Mouse (Mus musculus) heart, embryonic 14.5 days (tissue): Measurements from ENCODE around the gene Fam222a. TPM values are rescaled to one million over a fixed set of nuclear protein-coding genes. Genes with fewer than 3 reads are reported as not detected.
A peak's percentile ranks its signal among the peaks of the same experiment; 100 is the strongest.

Source experiments
- ATAC-seq: fragments of 200-750 bp; cut with Nextera tagmentation; 2 replicates; pipeline ENCODE4 v1.8.0; 2017; ENCODE audit warnings: low read depth, moderate TSS enrichment; ENCODE audit not compliant: insufficient number of reproducible peaks, insufficient read depth, low FRiP score
- H3K27ac ChIP-seq, 2 experiments: fragments of 200-500 bp in 1 of 2; fragments of 300-500 bp in 1 of 2; sonication (generic) in 1 of 2; replicated peaks in 1 of 2; 2 replicates each; pipeline ENCODE4 v1.5.1; 2012 to 2014; ENCODE audit warnings: low read depth in 2 of 2, low read length in 2 of 2, control low read depth in 1 of 2, mild to moderate bottlenecking in 1 of 2, mixed read lengths in 1 of 2; ENCODE audit not compliant: control insufficient read depth in 1 of 2, insufficient read depth in 1 of 2
- H3K27me3 ChIP-seq: fragments of 300-500 bp; sonication (generic); 2 replicates; pipeline ENCODE4 v1.6.1; 2014; ENCODE audit warnings: mild to moderate bottlenecking, low read length, control low read depth; ENCODE audit not compliant: control insufficient read depth, insufficient read depth
- H3K36me3 ChIP-seq: fragments of 300-500 bp; sonication (generic); 2 replicates; pipeline ENCODE4 v1.6.1; 2014; ENCODE audit warnings: mild to moderate bottlenecking, control low read depth, low read length, mixed read lengths; ENCODE audit not compliant: control insufficient read depth, insufficient read depth
- H3K4me1 ChIP-seq, 2 experiments: fragments of 200-500 bp in 1 of 2; fragments of 300-500 bp in 1 of 2; sonication (generic) in 1 of 2; 2 replicates each; pipeline ENCODE4 v1.6.1; 2012 to 2014; ENCODE audit warnings: low read length in 2 of 2, control low read depth in 1 of 2, mixed read lengths in 1 of 2; ENCODE audit not compliant: control insufficient read depth in 2 of 2, insufficient read depth in 2 of 2
- H3K4me2 ChIP-seq: fragments of 300-500 bp; sonication (generic); 2 replicates; pipeline ENCODE4 v1.6.1; 2014; ENCODE audit warnings: mild to moderate bottlenecking, low read length
- H3K4me3 ChIP-seq, 2 experiments: fragments of 200-500 bp in 1 of 2; fragments of 300-500 bp in 1 of 2; sonication (generic) in 1 of 2; 2 replicates each; pipeline ENCODE4 v1.5.1; 2012 to 2014; ENCODE audit warnings: low read length in 2 of 2, mild to moderate bottlenecking in 2 of 2, control low read depth in 1 of 2, low read depth in 1 of 2, moderate library complexity in 1 of 2; ENCODE audit not compliant: control insufficient read depth in 1 of 2, insufficient read depth in 1 of 2
- H3K9ac ChIP-seq: fragments of 300-500 bp; sonication (generic); 2 replicates; pipeline ENCODE4 v1.6.1; 2014; ENCODE audit warnings: mild to moderate bottlenecking, low read length
- H3K9me3 ChIP-seq: fragments of 300-500 bp; sonication (generic); 2 replicates; pipeline ENCODE4 v1.6.1; 2016; ENCODE audit warnings: low read length, control low read depth; ENCODE audit not compliant: control insufficient read depth
- WGBS: fragments of 180-500 bp; shearing (Covaris S2); extraction: QIAGEN DNeasy Blood & Tissue Kit; methylation state at CpG from one replicate; pipeline ENCODE4 v1.1.7; 2014; 5-methylcytosine and 5-hydroxymethylcytosine counted together
- polyA plus RNA-seq: library from polyadenylated mRNA; unstranded; fragments of >200 nt; fragmentation: Nextera tagmentation; extraction: Ambion mirVana; gene quantifications from 2 replicates; pipeline ENCODE4 v1.2.1, GENCODE M21; 2014

Fam222a gene
- polyA plus RNA-seq, 1 experiment from 2014 or later, result 0.96 TPM

- H3K27me3 ChIP-seq, result peaks cover 14% of the 10 kb centered on the region
- no peak for ATAC-seq
- H3K27ac ChIP-seq, result no peak overlapping the region
- peaks cover 29 to 30% of the 10 kb centered on the region in 2 experiments for H3K4me1 ChIP-seq
- H3K9ac ChIP-seq, result no peak overlapping the region
- no peaks in the 10 kb centered on the region for H3K36me3 ChIP-seq
- 2% methylated on average over 15 of the region's 15 CpGs for WGBS
- H3K4me3 ChIP-seq, result no peak overlapping the region
- peak overlapping the region; percentile 19; the same call in 1 of the 2 replicates for H3K4me2 ChIP-seq
- H3K9me3 ChIP-seq, result no peaks in the 10 kb centered on the region
Measured at GRCm38 (mm10) chr5:114591151-114591561, 23.3 kb downstream of the Fam222a start.

GRCm38 (mm10) chr5:114592463-114593160 is 24.8 kb downstream of the Fam222a start:
- Histone ChIP-seq H3K4me3 (no peak overlapping the region), H3K9ac (no peak overlapping the region), H3K4me1 (peaks cover 34 to 37% of the 10 kb centered on the region in 2 experiments), H3K27ac (no peak overlapping the region), H3K36me3 (no peaks in the 10 kb centered on the region), H3K9me3 (no peaks in the 10 kb centered on the region), H3K27me3 (peaks cover 11% of the 10 kb centered on the region), H3K4me2 (no peak overlapping the region)
- WGBS, result 64% methylated on average over 19 of the region's 19 CpGs
- no peak for ATAC-seq

- no peak for ATAC-seq
Measured at GRCm38 (mm10) chr5:114593161-114593821, 25.5 kb downstream of the Fam222a start.

GRCm38 (mm10) chr5:114593949-114594348 is 26.1 kb downstream of the Fam222a start:
- Histone ChIP-seq H3K9me3 (no peaks in the 10 kb centered on the region), H3K4me3 (no peak overlapping the region), H3K36me3 (no peaks in the 10 kb centered on the region), H3K9ac (no peak overlapping the region), H3K27ac (no peak overlapping the region; a peak in 1 of 4 replicates), H3K27me3 (peaks cover 5% of the 10 kb centered on the region), H3K4me2 (peak overlapping the region; percentile 48; the same call in 1 of the 2 replicates), H3K4me1 (peaks cover 34 to 37% of the 10 kb centered on the region in 2 experiments)
- no peak for ATAC-seq
- 61% methylated on average over 5 of the region's 5 CpGs for WGBS

More at GRCm38 (mm10) chr5:114593161-114593821, 25.5 kb downstream of the Fam222a start:
- H3K36me3 ChIP-seq, result no peaks in the 10 kb centered on the region
- no peak overlapping the region for H3K4me2 ChIP-seq
- H3K27ac ChIP-seq, result no peak overlapping the region
- no peaks in the 10 kb centered on the region for H3K9me3 ChIP-seq
- peaks cover 11% of the 10 kb centered on the region for H3K27me3 ChIP-seq
- no peak overlapping the region for H3K9ac ChIP-seq
- H3K4me3 ChIP-seq, result no peak overlapping the region
- WGBS, result 67% methylated on average over 12 of the region's 12 CpGs
- peaks cover 34 to 37% of the 10 kb centered on the region in 2 experiments for H3K4me1 ChIP-seq

GRCm38 (mm10) chr5:114594741-114595241 is 27.0 kb downstream of the Fam222a start:
- H3K4me2 ChIP-seq, result peak overlapping the region; percentile 48
- H3K4me1 ChIP-seq, result peaks cover 34 to 37% of the 10 kb centered on the region in 2 experiments
- peaks cover 5% of the 10 kb centered on the region for H3K27me3 ChIP-seq
- peak overlapping the region; percentile 55 to 72 for H3K27ac ChIP-seq
- H3K9me3 ChIP-seq, result no peaks in the 10 kb centered on the region
- peak overlapping the region; percentile 46; the same call in 1 of the 2 replicates for H3K9ac ChIP-seq
- peak; percentile 28; the same call in 1 of the 2 replicates for ATAC-seq
- no peaks in the 10 kb centered on the region for H3K36me3 ChIP-seq
- WGBS, result 15% methylated on average over 15 of the region's 15 CpGs
- no peak overlapping the region for H3K4me3 ChIP-seq

- Histone ChIP-seq H3K9ac (no peak overlapping the region), H3K9me3 (no peaks in the 10 kb centered on the region), H3K27ac (no peak overlapping the region), H3K27me3 (peaks cover 4% of the 10 kb centered on the region), H3K4me1 (peaks cover 23 to 24% of the 10 kb centered on the region in 2 experiments), H3K4me2 (0 out of 2 replicates have a peak overlapping the region, but pooled peaks have one; percentile 4), H3K4me3 (no peak overlapping the region), H3K36me3 (no peaks in the 10 kb centered on the region)
- 38% methylated on average over 10 of the region's 10 CpGs for WGBS
- ATAC-seq, result no peak
Measured at GRCm38 (mm10) chr5:114596604-114597003, 28.8 kb downstream of the Fam222a start.

- no peak for ATAC-seq
- H3K36me3 ChIP-seq, result no peaks in the 10 kb centered on the region
- H3K4me1 ChIP-seq, result peaks cover 22 to 23% of the 10 kb centered on the region in 2 experiments
- no peak overlapping the region for H3K27ac ChIP-seq
- H3K27me3 ChIP-seq, result no peaks in the 10 kb centered on the region
- no peak overlapping the region for H3K4me2 ChIP-seq
- WGBS, result 56% methylated on average over 8 of the region's 8 CpGs
- H3K9me3 ChIP-seq, result no peaks in the 10 kb centered on the region
- no peak overlapping the region for H3K4me3 ChIP-seq
- no peak overlapping the region for H3K9ac ChIP-seq
Measured at GRCm38 (mm10) chr5:114597222-114597621, 29.4 kb downstream of the Fam222a start.
